Mouse (Mus musculus) G1E (cell line): ENCODE data around the gene Mlf2.

Source experiments
- CTCF ChIP-seq: IDR thresholded peaks from 2 replicates; pipeline ENCODE4 v1.5.1; 2012; ENCODE audit warnings: low read depth, low read length, inconsistent platforms, mixed read lengths
- GATA1 ChIP-seq: IDR thresholded peaks from 2 replicates; pipeline ENCODE4 v1.6.1; 2012; ENCODE audit warnings: borderline replicate concordance, low read length, inconsistent platforms, mixed read lengths
- POLR2AphosphoS5 ChIP-seq: IDR thresholded peaks from 2 replicates; pipeline ENCODE4 v1.6.1; 2012; ENCODE audit warnings: low read depth, low read length, inconsistent platforms; ENCODE audit not compliant: insufficient replicate concordance

- TF ChIP-seq CTCF (no peak), GATA1 (no peak), POLR2AphosphoS5 (no peak)
These were observed 42.5 kb upstream of the Mlf2 start for GRCm38 (mm10) chr6:124888555-124889125.
